Mouse (Mus musculus) G1E (cell line): ENCODE results near the gene Zfp719.

Experiments
- CTCF ChIP-seq: IDR thresholded peaks from 2 replicates; pipeline ENCODE4 v1.5.1; 2012; ENCODE audit warnings: low read depth, low read length, inconsistent platforms, mixed read lengths
- POLR2AphosphoS5 ChIP-seq: IDR thresholded peaks from 2 replicates; pipeline ENCODE4 v1.6.1; 2012; ENCODE audit warnings: low read depth, low read length, inconsistent platforms; ENCODE audit not compliant: insufficient replicate concordance
- TAL1 ChIP-seq: conservative IDR thresholded peaks from 2 replicates; pipeline ENCODE4 v1.6.1; 2012; ENCODE audit warnings: low read depth, low read length, inconsistent platforms, mixed read lengths

DNA sequence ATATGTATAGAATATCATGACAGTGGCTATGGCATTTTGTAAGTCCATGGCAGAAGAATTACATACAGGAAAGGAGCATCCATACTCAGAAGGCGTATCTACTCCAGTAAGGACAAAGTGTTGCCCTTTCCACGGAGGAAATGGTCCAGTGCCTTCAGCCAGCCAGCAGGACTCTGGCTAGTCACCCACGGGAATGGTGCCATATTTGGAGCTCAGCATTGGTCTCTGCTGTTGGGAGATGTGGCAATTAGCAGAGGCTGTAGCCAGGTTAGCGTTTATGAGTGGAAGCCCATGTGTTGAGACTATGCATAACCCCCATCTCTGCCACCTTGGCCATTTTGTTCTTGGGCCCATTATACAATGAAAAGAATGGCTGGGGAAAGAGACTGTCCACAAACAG lies 31.2 kb upstream of the Zfp719 start:
- TF ChIP-seq CTCF (no peak), POLR2AphosphoS5 (no peak), TAL1 (no peak)
